Mouse (Mus musculus): Measurements from ENCODE around the gene Spint1. TPM values are rescaled to one million over a fixed set of nuclear protein-coding genes. Genes with fewer than 3 reads are reported as not detected.

The Spint1 gene
- polyA plus RNA-seq, 1 experiment from 2014 or later: 0.90 TPM

GRCm38 (mm10) chr2:119260518-119260917 is 23.4 kb downstream of the Spint1 start:
- Histone ChIP-seq H3K36me3 (replicated peaks; ENCODE audit: control insufficient read depth, insufficient read depth) (no peaks in the 10 kb centered on the region), H3K9me3 (ENCODE audit: control insufficient read depth, low read length) (no peaks in the 10 kb centered on the region), H3K27me3 (ENCODE audit: control insufficient read depth, insufficient read depth, low read length) (0 out of 2 replicates have a peak, but pooled peaks cover 1% of the 10 kb centered on the region), H3K9ac (no peak overlapping the region), H3K4me3 (replicated peaks; ENCODE audit: low read length) (no peak overlapping the region), H3K4me2 (replicated peaks) (no peak overlapping the region), H3K27ac (no peak overlapping the region), H3K4me1 (replicated peaks; ENCODE audit: control insufficient read depth, insufficient read depth, low read length) (no peaks in the 10 kb centered on the region)
- ATAC-seq (ENCODE audit: low FRiP score): no peak
- 81% methylated on average over 1 of the region's 1 CpGs for WGBS
- no peak for DNase-seq (ENCODE audit: low spot score)

GRCm38 (mm10) chr2:119261326-119261725 is 24.2 kb downstream of the Spint1 start:
- no peaks in the 10 kb centered on the region for H3K27me3 ChIP-seq (ENCODE audit: control insufficient read depth, insufficient read depth, low read length)
- no peak overlapping the region for H3K4me2 ChIP-seq (replicated peaks)
- no peak for ATAC-seq (ENCODE audit: low FRiP score)
- no peaks in the 10 kb centered on the region for H3K9me3 ChIP-seq (ENCODE audit: control insufficient read depth, low read length)
- WGBS: 44% methylated on average over 2 of the region's 2 CpGs
- no peak overlapping the region for H3K9ac ChIP-seq
- DNase-seq (ENCODE audit: low spot score): no peak
- no peaks in the 10 kb centered on the region for H3K36me3 ChIP-seq (replicated peaks; ENCODE audit: control insufficient read depth, insufficient read depth)
- no peak overlapping the region for H3K4me3 ChIP-seq (replicated peaks; ENCODE audit: low read length)
- no peaks in the 10 kb centered on the region for H3K4me1 ChIP-seq (replicated peaks; ENCODE audit: control insufficient read depth, insufficient read depth, low read length)
- no peak overlapping the region for H3K27ac ChIP-seq

- no peaks in the 10 kb centered on the region for H3K27me3 ChIP-seq (ENCODE audit: control insufficient read depth, insufficient read depth, low read length)
- no peak overlapping the region for H3K9ac ChIP-seq
- peak; percentile 40 for DNase-seq (ENCODE audit: low spot score)
These were observed 25.8 kb downstream of the Spint1 start for GRCm38 (mm10) chr2:119262978-119263377.

GRCm38 (mm10) chr2:119263813-119264212 is 26.7 kb downstream of the Spint1 start:
- Histone ChIP-seq H3K4me3 (replicated peaks; ENCODE audit: low read length) (no peak overlapping the region), H3K9ac (no peak overlapping the region), H3K27ac (no peak overlapping the region; the same call in 1 of the 2 replicates), H3K4me2 (replicated peaks) (no peak overlapping the region), H3K4me1 (replicated peaks; ENCODE audit: control insufficient read depth, insufficient read depth, low read length) (no peaks in the 10 kb centered on the region), H3K9me3 (ENCODE audit: control insufficient read depth, low read length) (no peaks in the 10 kb centered on the region), H3K27me3 (ENCODE audit: control insufficient read depth, insufficient read depth, low read length) (no peaks in the 10 kb centered on the region), H3K36me3 (replicated peaks; ENCODE audit: control insufficient read depth, insufficient read depth) (no peaks in the 10 kb centered on the region)
- DNase-seq (ENCODE audit: low spot score) (no peak), ATAC-seq (ENCODE audit: low FRiP score) (no peak)
- WGBS: 80% methylated on average over 5 of the region's 5 CpGs

More at GRCm38 (mm10) chr2:119262978-119263377, 25.8 kb downstream of the Spint1 start:
- Histone ChIP-seq H3K9me3 (ENCODE audit: control insufficient read depth, low read length) (no peaks in the 10 kb centered on the region), H3K27ac (no peak overlapping the region), H3K4me3 (replicated peaks; ENCODE audit: low read length) (no peak overlapping the region), H3K36me3 (replicated peaks; ENCODE audit: control insufficient read depth, insufficient read depth) (no peaks in the 10 kb centered on the region), H3K4me2 (replicated peaks) (no peak overlapping the region), H3K4me1 (replicated peaks; ENCODE audit: control insufficient read depth, insufficient read depth, low read length) (no peaks in the 10 kb centered on the region)
- WGBS: 55% methylated on average over 8 of the region's 8 CpGs
- peak; percentile 43; the same call in 1 of the 2 replicates for ATAC-seq (ENCODE audit: low FRiP score)

- peaks cover 10% of the 10 kb centered on the region for H3K4me1 ChIP-seq (replicated peaks; ENCODE audit: control insufficient read depth, insufficient read depth, low read length)
- WGBS: 55% methylated on average over 9 of the region's 9 CpGs
- H3K27me3 ChIP-seq (ENCODE audit: control insufficient read depth, insufficient read depth, low read length): 0 out of 2 replicates have a peak, but pooled peaks cover 3% of the 10 kb centered on the region
- peak overlapping the region; percentile 76 for H3K4me2 ChIP-seq (replicated peaks)
- H3K36me3 ChIP-seq (replicated peaks; ENCODE audit: control insufficient read depth, insufficient read depth): no peaks in the 10 kb centered on the region
- H3K9me3 ChIP-seq (ENCODE audit: control insufficient read depth, low read length): no peaks in the 10 kb centered on the region
- peak overlapping the region; percentile 69 for H3K4me3 ChIP-seq (replicated peaks; ENCODE audit: low read length)
- peak overlapping the region; percentile 82 for H3K9ac ChIP-seq
- DNase-seq (ENCODE audit: low spot score): no peak
- H3K27ac ChIP-seq: no peak overlapping the region
- 0 out of 2 replicates have a peak, but pooled peaks have one; percentile 2 for ATAC-seq (ENCODE audit: low FRiP score)
These were observed 33.1 kb downstream of the Spint1 start for GRCm38 (mm10) chr2:119270286-119270642.

- under 1% methylated on average over 49 of the region's 49 CpGs for WGBS
- peak within 1 kb of the TSS; percentile 82 for H3K9ac ChIP-seq
- peak within 1 kb of the TSS; percentile 76 for H3K4me2 ChIP-seq (replicated peaks)
- H3K27ac ChIP-seq: peak within 1 kb of the TSS; percentile 73
- no peaks in the 10 kb centered on the region for H3K36me3 ChIP-seq (replicated peaks; ENCODE audit: control insufficient read depth, insufficient read depth)
- no peaks in the 10 kb centered on the region for H3K9me3 ChIP-seq (ENCODE audit: control insufficient read depth, low read length)
- ATAC-seq (ENCODE audit: low FRiP score) (peak; percentile 85), DNase-seq (ENCODE audit: low spot score) (peak; percentile 68)
- H3K4me1 ChIP-seq (replicated peaks; ENCODE audit: control insufficient read depth, insufficient read depth, low read length): peaks cover 10% of the 10 kb centered on the region
- H3K4me3 ChIP-seq (replicated peaks; ENCODE audit: low read length): peak within 1 kb of the TSS; percentile 69
- 0 out of 2 replicates have a peak, but pooled peaks cover 3% of the 10 kb centered on the region for H3K27me3 ChIP-seq (ENCODE audit: control insufficient read depth, insufficient read depth, low read length)
These were observed 33.6 kb downstream of the Spint1 start, which contains the start of gene Rhov for GRCm38 (mm10) chr2:119270643-119271331. TSS of gene Rhov (minus strand) at chr2:119271272.

- DNase-seq (ENCODE audit: low spot score) (no peak), ATAC-seq (ENCODE audit: low FRiP score) (no peak)
- WGBS: 93% methylated on average over 1 of the region's 1 CpGs
- H3K9me3 ChIP-seq (ENCODE audit: control insufficient read depth, low read length): no peaks in the 10 kb centered on the region
- H3K36me3 ChIP-seq (replicated peaks; ENCODE audit: control insufficient read depth, insufficient read depth): no peaks in the 10 kb centered on the region
- H3K9ac ChIP-seq: no peak overlapping the region
- no peak overlapping the region for H3K4me2 ChIP-seq (replicated peaks)
- 0 out of 2 replicates have a peak, but pooled peaks cover 1% of the 10 kb centered on the region for H3K27me3 ChIP-seq (ENCODE audit: control insufficient read depth, insufficient read depth, low read length)
- H3K4me1 ChIP-seq (replicated peaks; ENCODE audit: control insufficient read depth, insufficient read depth, low read length): peaks cover 6% of the 10 kb centered on the region
- H3K4me3 ChIP-seq (replicated peaks; ENCODE audit: low read length): no peak overlapping the region
- H3K27ac ChIP-seq: no peak overlapping the region
These were observed 37.0 kb downstream of the Spint1 start for GRCm38 (mm10) chr2:119274126-119274525.

- H3K27ac ChIP-seq: no peak overlapping the region
- DNase-seq (ENCODE audit: low spot score) (no peak), ATAC-seq (ENCODE audit: low FRiP score) (no peak)
- H3K27me3 ChIP-seq (ENCODE audit: control insufficient read depth, insufficient read depth, low read length): no peaks in the 10 kb centered on the region
- H3K9ac ChIP-seq: no peak overlapping the region
- H3K4me3 ChIP-seq (replicated peaks; ENCODE audit: low read length): no peak overlapping the region
- WGBS: 85% methylated on average over 7 of the region's 7 CpGs
- no peaks in the 10 kb centered on the region for H3K9me3 ChIP-seq (ENCODE audit: control insufficient read depth, low read length)
- no peak overlapping the region for H3K4me2 ChIP-seq (replicated peaks)
- H3K36me3 ChIP-seq (replicated peaks; ENCODE audit: control insufficient read depth, insufficient read depth): no peaks in the 10 kb centered on the region
- no peaks in the 10 kb centered on the region for H3K4me1 ChIP-seq (replicated peaks; ENCODE audit: control insufficient read depth, insufficient read depth, low read length)
These were observed 39.8 kb downstream of the Spint1 start for GRCm38 (mm10) chr2:119276926-119277325.

- Histone ChIP-seq H3K9me3 (ENCODE audit: control insufficient read depth, low read length) (no peaks in the 10 kb centered on the region), H3K4me2 (replicated peaks) (no peak overlapping the region), H3K27ac (no peak overlapping the region), H3K9ac (no peak overlapping the region), H3K4me3 (replicated peaks; ENCODE audit: low read length) (no peak overlapping the region), H3K4me1 (replicated peaks; ENCODE audit: control insufficient read depth, insufficient read depth, low read length) (no peaks in the 10 kb centered on the region), H3K27me3 (ENCODE audit: control insufficient read depth, insufficient read depth, low read length) (no peaks in the 10 kb centered on the region), H3K36me3 (replicated peaks; ENCODE audit: control insufficient read depth, insufficient read depth) (no peaks in the 10 kb centered on the region)
- ATAC-seq (ENCODE audit: low FRiP score) (no peak), DNase-seq (ENCODE audit: low spot score) (no peak)
- WGBS: 87% methylated on average over 23 of the region's 23 CpGs
These were observed 40.6 kb downstream of the Spint1 start for GRCm38 (mm10) chr2:119277810-119278209.

Measured in hindbrain, embryonic 14.5 days (tissue).